Mouse (Mus musculus) liver, adult (tissue): ENCODE results near the gene 1700001F09Rik.
"Not testable (repeated sequence)": the region's sequence is repeated elsewhere in the genome, so short reads cannot be mapped to it uniquely, and the experiment has no call there.

Experiments used
- GATA4 ChIP-seq: IDR thresholded peaks from 2 replicates; pipeline ENCODE4 v1.6.1; 2014; ENCODE audit warnings: mild to moderate bottlenecking, low read length; ENCODE audit not compliant: insufficient replicate concordance

The 1700001F09Rik gene

DNA sequence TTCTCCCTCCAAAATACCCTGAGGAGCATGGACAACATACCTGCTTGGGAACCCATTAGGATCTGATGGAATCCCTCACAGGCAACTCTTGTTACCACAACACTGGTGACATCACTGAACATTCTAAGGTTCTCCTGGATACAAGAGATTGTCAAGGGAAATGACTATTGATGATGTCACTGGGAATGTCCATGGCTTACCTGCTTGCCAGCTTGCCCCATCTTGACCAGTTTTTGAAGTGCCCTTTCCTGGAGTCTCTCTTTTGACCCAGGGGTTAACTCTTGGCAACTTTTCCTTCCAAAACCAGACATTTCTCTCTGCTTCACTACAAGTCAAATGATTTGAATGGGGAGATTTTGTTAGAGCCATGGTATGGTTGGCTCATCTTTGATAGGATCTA lies at the start of gene 1700001F09Rik:
TSS of gene 1700001F09Rik (minus strand) at position 101 of the 400 bp plus-strand sequence.
- TF ChIP-seq GATA4: not testable (repeated sequence)

DNA sequence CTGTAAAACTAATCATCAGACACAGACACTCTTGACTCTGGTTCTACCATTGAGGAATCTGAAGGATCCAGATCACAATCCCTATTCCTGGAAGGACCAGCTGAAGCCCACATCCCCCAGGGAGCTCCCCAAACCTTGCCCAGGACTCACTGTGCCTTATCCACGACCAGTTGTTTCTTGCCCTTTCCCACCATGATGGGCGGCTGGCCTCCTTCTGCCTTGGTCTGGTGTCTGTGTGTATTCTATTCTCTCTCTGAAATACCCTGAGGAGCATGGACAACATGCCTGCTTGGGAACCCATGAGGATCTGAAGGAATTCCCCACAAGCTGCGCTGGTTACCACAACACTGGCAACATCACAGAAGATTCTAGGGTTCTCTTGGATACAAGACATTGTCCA lies 54.1 kb downstream of the 1700001F09Rik start, which contains the start of gene Gm8127:
TSS of gene Gm8127 (minus strand) at position 330 of the 400 bp plus-strand sequence.
- not testable (repeated sequence) for TF ChIP-seq GATA4
